Comparison of ENCODE assay signal across 8 mouse cellular contexts in the genomic region with DNA sequence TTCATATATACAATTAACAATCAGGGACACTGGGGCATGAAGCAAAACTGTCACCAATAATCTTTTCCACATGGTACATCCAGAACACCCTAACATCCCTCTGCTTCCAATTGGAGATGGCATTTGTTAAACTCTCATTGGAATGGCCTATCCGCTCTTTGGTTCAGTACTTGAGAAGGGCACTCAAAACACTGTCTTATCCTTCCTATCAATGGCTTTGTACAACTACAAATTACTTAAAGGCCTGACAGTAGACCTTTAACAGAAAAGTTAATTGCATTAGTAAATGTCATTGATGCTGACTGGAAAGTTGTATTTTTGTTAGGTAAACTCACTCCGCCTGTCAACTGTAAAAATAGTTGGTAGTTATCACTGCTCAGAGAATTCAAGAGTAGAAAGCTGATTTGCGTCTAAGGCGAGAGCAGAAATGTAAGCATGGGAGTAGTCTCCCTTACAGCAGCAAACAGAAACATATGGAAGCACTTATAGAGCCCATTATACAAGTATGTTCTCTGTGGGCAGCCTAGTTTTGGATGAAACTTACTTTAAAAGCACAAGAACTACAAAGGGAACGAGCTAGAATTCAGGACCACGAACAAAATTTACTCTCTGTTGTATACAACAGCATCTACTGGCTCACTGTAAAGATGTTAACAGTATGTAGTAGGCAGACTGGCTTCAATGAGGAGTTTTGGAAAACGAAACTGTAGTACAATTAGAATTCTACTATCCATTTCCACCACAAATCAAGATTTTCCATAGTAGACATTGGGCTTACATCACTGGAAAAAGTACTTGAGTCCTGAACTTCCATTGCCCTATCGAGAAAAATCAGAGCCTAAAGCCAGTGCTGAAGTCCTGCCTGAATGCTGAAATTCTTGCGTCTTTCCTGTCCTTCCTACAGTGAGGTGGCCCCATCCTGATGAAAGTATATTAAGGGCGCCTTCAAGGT.
DNase-seq lines count a peak whose midpoint lies in the region; ATAC-seq lines count a peak whose summit lies in the region.

No protein-coding gene starts in this region.

- peak overlapping the region; percentile 62 for H3K4me2 ChIP-seq in embryonic facial prominence, embryonic 14.5 days (ENCODE audit: low read depth, low read length)
- H3K4me2 ChIP-seq in limb, embryonic 11.5 days (ENCODE audit: low read depth, severe bottlenecking), result peak overlapping the region; percentile 60
- H3K4me2 ChIP-seq in stomach, embryonic 16.5 days (ENCODE audit: low read depth, low read length), result peak overlapping the region; percentile 63

- H3K9me3 ChIP-seq in embryonic facial prominence, embryonic 14.5 days (ENCODE audit: control insufficient read depth, low read length), result no peaks in the 10 kb centered on the region
- H3K9me3 ChIP-seq in limb, embryonic 11.5 days (ENCODE audit: control insufficient read depth, low read length), result no peaks in the 10 kb centered on the region; the same call in 1 of the 2 replicates
- no peaks in the 10 kb centered on the region for H3K9me3 ChIP-seq in stomach, embryonic 16.5 days (replicated peaks; ENCODE audit: control insufficient read depth, low read length)

- H3K36me3 ChIP-seq in embryonic facial prominence, embryonic 14.5 days (ENCODE audit: control insufficient read depth, insufficient read depth, low read length), result peaks cover 24% of the 10 kb centered on the region
- peaks cover 10% of the 10 kb centered on the region; the same call in 1 of the 2 replicates for H3K36me3 ChIP-seq in limb, embryonic 11.5 days (ENCODE audit: control insufficient read depth, insufficient read depth, low read length)
- peaks cover 14% of the 10 kb centered on the region; the same call in 1 of the 2 replicates for H3K36me3 ChIP-seq in stomach, embryonic 16.5 days (ENCODE audit: control insufficient read depth, insufficient read depth, low read length)

- peak overlapping the region; percentile 99 for H3K27ac ChIP-seq in embryonic facial prominence, embryonic 14.5 days (replicated peaks; ENCODE audit: low read depth, low read length)
- H3K27ac ChIP-seq in limb, embryonic 11.5 days (replicated peaks; ENCODE audit: low read depth, low read length), result peak overlapping the region; percentile 85
- H3K27ac ChIP-seq in stomach, embryonic 16.5 days (ENCODE audit: low read length), result peak overlapping the region; percentile 78

- 20% methylated on average over 10 of the region's 10 CpGs for WGBS in embryonic facial prominence, embryonic 14.5 days
- WGBS in limb, embryonic 11.5 days, result 36% methylated on average over 10 of the region's 10 CpGs
- WGBS in stomach, embryonic 16.5 days, result 32% methylated on average over 10 of the region's 10 CpGs

- H3K4me1 ChIP-seq in embryonic facial prominence, embryonic 14.5 days (ENCODE audit: control insufficient read depth, insufficient read depth, low read length), result peaks cover 18% of the 10 kb centered on the region
- H3K4me1 ChIP-seq in limb, embryonic 11.5 days (ENCODE audit: control insufficient read depth, insufficient read depth, low read length), result peaks cover 10% of the 10 kb centered on the region
- peaks cover 23% of the 10 kb centered on the region for H3K4me1 ChIP-seq in stomach, embryonic 16.5 days (ENCODE audit: control insufficient read depth, insufficient read depth, low read length)

- no peaks in the 10 kb centered on the region for H3K27me3 ChIP-seq in embryonic facial prominence, embryonic 14.5 days (replicated peaks; ENCODE audit: control insufficient read depth, insufficient read depth, low read length)
- H3K27me3 ChIP-seq in limb, embryonic 11.5 days (ENCODE audit: control insufficient read depth, insufficient read depth, low read length), result no peaks in the 10 kb centered on the region
- H3K27me3 ChIP-seq in stomach, embryonic 16.5 days (ENCODE audit: control insufficient read depth, insufficient read depth, low read length), result no peaks in the 10 kb centered on the region

- DNase-seq in retina, embryonic 14.5 days (ENCODE audit: low spot score), result peak; percentile 37
- DNase-seq in retina, postnatal 1 day, result no peak
- DNase-seq in embryonic facial prominence, embryonic 14.5 days (ENCODE audit: low spot score), result peak; percentile 79
- peak; percentile 42 for DNase-seq in limb, embryonic 11.5 days (ENCODE audit: low spot score)
- no peak for DNase-seq in frontal cortex, postnatal 14 days (ENCODE audit: low spot score in 2 of 2)
- DNase-seq in thymus, postnatal 25 days, result no peak
- no peak for DNase-seq in urinary bladder, adult 2 months (ENCODE audit: low spot score)

- peak overlapping the region; percentile 67 for H3K4me3 ChIP-seq in embryonic facial prominence, embryonic 14.5 days (ENCODE audit: low read depth, low read length)
- H3K4me3 ChIP-seq in limb, embryonic 11.5 days (ENCODE audit: low read depth, low read length), result peak overlapping the region; percentile 64
- peak overlapping the region; percentile 92 for H3K4me3 ChIP-seq in stomach, embryonic 16.5 days (replicated peaks; ENCODE audit: low read length)

- ATAC-seq in embryonic facial prominence, embryonic 14.5 days (ENCODE audit: low read depth), result no peak
- ATAC-seq in limb, embryonic 11.5 days (ENCODE audit: insufficient number of reproducible peaks, low FRiP score, low TSS enrichment, low read depth), result no peak
- ATAC-seq in stomach, embryonic 16.5 days (ENCODE audit: insufficient read depth, low FRiP score), result no peak

- peak overlapping the region; percentile 99 for H3K9ac ChIP-seq in embryonic facial prominence, embryonic 14.5 days (ENCODE audit: low read depth, low read length)
- peak overlapping the region; percentile 92 for H3K9ac ChIP-seq in limb, embryonic 11.5 days (ENCODE audit: low read length)
- peak overlapping the region; percentile 98 for H3K9ac ChIP-seq in stomach, embryonic 16.5 days (ENCODE audit: low read length)

Comparison
In these comparisons a context has a peak if more than half of its experiments do, and no peak if none do; other contexts are left out.
1. DNase-seq: peak in retina, embryonic 14.5 days (single experiment), embryonic facial prominence, embryonic 14.5 days (single experiment) and limb, embryonic 11.5 days (single experiment); none in retina, postnatal 1 day (single experiment), frontal cortex, postnatal 14 days (0 of 2), thymus, postnatal 25 days (single experiment) and urinary bladder, adult 2 months (single experiment).
2. Peak in every context shown above with its lines, with median percentiles within 50 percentile points of each other: H3K27ac ChIP-seq, H3K4me2 ChIP-seq, H3K4me3 ChIP-seq and H3K9ac ChIP-seq.